Mouse (Mus musculus): ENCODE measurements around the gene Stx6. TPM values are rescaled to one million over a fixed set of nuclear protein-coding genes. Genes with fewer than 3 reads are reported as not detected.

Gene Stx6
- polyA plus RNA-seq (2014; fragmentation: Illumina TruSeq; extraction: RNeasy Lipid Tissue Mini Kit (QIAGEN cat#74804); ENCODE audit: low read depth, low replicate concordance) = 39.0 TPM

GRCm38 (mm10) chr1:155158141-155158969 lies at the start of gene Stx6:
Stx6 (plus strand) TSS chr1:155158715.

GRCm38 (mm10) chr1:155146572-155146980 lies 11.9 kb upstream of the Stx6 start, which contains the start of gene Mr1:
Mr1 (minus strand) TSS chr1:155146814.

GRCm38 (mm10) chr1:155243797-155244770 lies 85.6 kb downstream of the Stx6 start, which contains the start of gene BC034090:
BC034090 (minus strand) TSS chr1:155244444.

Other genes with a start within 250 kb of the Stx6 start
- 10.1 TPM for gene Ier5, start 59.1 kb upstream of the Stx6 start, polyA plus RNA-seq (2014; fragmentation: Illumina TruSeq; extraction: RNeasy Lipid Tissue Mini Kit (QIAGEN cat#74804); ENCODE audit: low read depth, low replicate concordance)
- gene Mr1, start 11.9 kb upstream of the Stx6 start, polyA plus RNA-seq (2014; fragmentation: Illumina TruSeq; extraction: RNeasy Lipid Tissue Mini Kit (QIAGEN cat#74804); ENCODE audit: low read depth, low replicate concordance) = 25.0 TPM
- gene BC034090, start 85.7 kb downstream of the Stx6 start, polyA plus RNA-seq (2014; fragmentation: Illumina TruSeq; extraction: RNeasy Lipid Tissue Mini Kit (QIAGEN cat#74804); ENCODE audit: low read depth, low replicate concordance) = 33.5 TPM

Measured in adipose tissue, adult 10 weeks (tissue).